Mouse (Mus musculus) forebrain, embryonic 12.5 days (tissue): ENCODE results near the gene Nhsl1. TPM values are rescaled to one million over a fixed set of nuclear protein-coding genes. Genes with fewer than 3 reads are reported as not detected.

Source experiments
- ATAC-seq: fragments of 200-750 bp; cut with Nextera tagmentation; 2 replicates; pipeline ENCODE4 v1.8.0; 2017; ENCODE audit warnings: moderate TSS enrichment; ENCODE audit not compliant: low FRiP score
- H3K27ac ChIP-seq: fragments of 300-500 bp; sonication (generic); 2 replicates; pipeline ENCODE4 v1.5.1; 2016; ENCODE audit warnings: mild to moderate bottlenecking
- H3K27me3 ChIP-seq: fragments of 300-500 bp; sonication (generic); 2 replicates; pipeline ENCODE4 v1.6.1; 2016; ENCODE audit warnings: mild to moderate bottlenecking
- H3K36me3 ChIP-seq: fragments of 300-500 bp; sonication (generic); replicated peaks from 2 replicates; pipeline ENCODE4 v1.6.1; 2016; ENCODE audit warnings: mild to moderate bottlenecking
- H3K4me1 ChIP-seq: fragments of 300-500 bp; sonication (generic); 2 replicates; pipeline ENCODE4 v1.6.1; 2016
- H3K4me2 ChIP-seq: fragments of 300-500 bp; sonication (generic); 2 replicates; pipeline ENCODE4 v1.6.1; 2016; ENCODE audit warnings: mild to moderate bottlenecking, moderate library complexity
- H3K4me3 ChIP-seq: fragments of 300-500 bp; sonication (generic); replicated peaks from 2 replicates; pipeline ENCODE4 v1.5.1; 2016; ENCODE audit warnings: mild to moderate bottlenecking
- H3K9ac ChIP-seq: fragments of 300-500 bp; sonication (generic); 2 replicates; pipeline ENCODE4 v1.6.1; 2016; ENCODE audit warnings: mild to moderate bottlenecking
- H3K9me3 ChIP-seq: fragments of 300-500 bp; sonication (generic); 2 replicates; pipeline ENCODE4 v1.6.1; 2016
- WGBS: fragments of 180-500 bp; shearing (Covaris S2); methylation state at CpG from one replicate; pipeline ENCODE4 v1.1.7; 2016; 5-methylcytosine and 5-hydroxymethylcytosine counted together
- polyA plus RNA-seq: library from polyadenylated mRNA; unstranded; fragments of >200 nt; fragmentation: Nextera tagmentation; extraction: Ambion mirVana; gene quantifications from 2 replicates; pipeline ENCODE4 v1.2.1, GENCODE M21; 2016

Nhsl1 gene
- polyA plus RNA-seq, 1 experiment from 2014 or later: 17.2 TPM

- Histone ChIP-seq H3K4me2 (no peak overlapping the region), H3K9ac (no peak overlapping the region), H3K4me3 (no peak overlapping the region), H3K4me1 (peaks cover 36% of the 10 kb centered on the region), H3K9me3 (no peaks in the 10 kb centered on the region), H3K27ac (no peak overlapping the region), H3K27me3 (no peaks in the 10 kb centered on the region), H3K36me3 (no peaks in the 10 kb centered on the region)
- ATAC-seq: no peak
- 93% methylated on average over 10 of the region's 10 CpGs for WGBS
These were observed 136.6 kb downstream of the Nhsl1 start for GRCm38 (mm10) chr10:18455301-18455920.

GRCm38 (mm10) chr10:18457808-18458475 lies 139.2 kb downstream of the Nhsl1 start:
- Histone ChIP-seq H3K4me1 (peaks cover 39% of the 10 kb centered on the region), H3K9ac (no peak overlapping the region), H3K9me3 (no peaks in the 10 kb centered on the region), H3K4me3 (no peak overlapping the region), H3K4me2 (peak overlapping the region; percentile 29), H3K27me3 (no peaks in the 10 kb centered on the region; the same call in 1 of the 2 replicates), H3K27ac (peak overlapping the region; percentile 80), H3K36me3 (no peaks in the 10 kb centered on the region)
- 12% methylated on average over 8 of the region's 8 CpGs for WGBS
- peak; percentile 73 for ATAC-seq

GRCm38 (mm10) chr10:18461336-18461735 lies 142.6 kb downstream of the Nhsl1 start:
- ATAC-seq: no peak
- no peak overlapping the region for H3K9ac ChIP-seq
- no peak overlapping the region for H3K4me2 ChIP-seq
- peaks cover 47% of the 10 kb centered on the region for H3K4me1 ChIP-seq
- peaks cover 18% of the 10 kb centered on the region for H3K27me3 ChIP-seq
- no peaks in the 10 kb centered on the region for H3K9me3 ChIP-seq
- no peak overlapping the region for H3K4me3 ChIP-seq
- WGBS: 95% methylated on average over 13 of the region's 13 CpGs
- H3K27ac ChIP-seq: no peak overlapping the region
- H3K36me3 ChIP-seq: no peaks in the 10 kb centered on the region

GRCm38 (mm10) chr10:18463071-18463841 lies 144.5 kb downstream of the Nhsl1 start:
- no peaks in the 10 kb centered on the region for H3K36me3 ChIP-seq
- H3K27ac ChIP-seq: no peak overlapping the region
- H3K9me3 ChIP-seq: no peaks in the 10 kb centered on the region
- peaks cover 38% of the 10 kb centered on the region for H3K4me1 ChIP-seq
- 68% methylated on average over 23 of the region's 23 CpGs for WGBS
- no peak overlapping the region for H3K4me3 ChIP-seq
- H3K9ac ChIP-seq: no peak overlapping the region
- H3K4me2 ChIP-seq: no peak overlapping the region
- ATAC-seq: peak; percentile 42; the same call in 1 of the 2 replicates
- peaks cover 34% of the 10 kb centered on the region for H3K27me3 ChIP-seq

GRCm38 (mm10) chr10:18468396-18468795 lies 149.6 kb downstream of the Nhsl1 start:
- Histone ChIP-seq H3K36me3 (peaks cover 7% of the 10 kb centered on the region; the same call in 1 of the 2 replicates), H3K4me1 (peaks cover 46% of the 10 kb centered on the region), H3K9me3 (no peaks in the 10 kb centered on the region), H3K4me2 (0 out of 2 replicates have a peak overlapping the region, but pooled peaks have one; percentile 51), H3K27ac (no peak overlapping the region), H3K27me3 (peaks cover 46% of the 10 kb centered on the region), H3K4me3 (no peak overlapping the region), H3K9ac (no peak overlapping the region)
- no peak for ATAC-seq
- WGBS: 32% methylated on average over 4 of the region's 4 CpGs

- Histone ChIP-seq H3K4me2 (peak overlapping the region; percentile 51), H3K36me3 (peaks cover 9% of the 10 kb centered on the region; the same call in 1 of the 2 replicates), H3K27me3 (peaks cover 44% of the 10 kb centered on the region), H3K4me1 (peaks cover 41% of the 10 kb centered on the region), H3K9ac (peak overlapping the region; percentile 29; the same call in 1 of the 2 replicates), H3K4me3 (peak overlapping the region; percentile 25), H3K9me3 (no peaks in the 10 kb centered on the region), H3K27ac (peak overlapping the region; percentile 75)
- under 1% methylated on average over 17 of the region's 17 CpGs for WGBS
- ATAC-seq: peak; percentile 92
These were observed 150.7 kb downstream of the Nhsl1 start for GRCm38 (mm10) chr10:18469279-18470135.

- peak overlapping the region; percentile 51 for H3K4me2 ChIP-seq
- H3K4me1 ChIP-seq: peaks cover 41% of the 10 kb centered on the region
- H3K27ac ChIP-seq: peak overlapping the region; percentile 61
- peak overlapping the region; percentile 25 for H3K4me3 ChIP-seq
- H3K9ac ChIP-seq: 0 out of 2 replicates have a peak overlapping the region, but pooled peaks have one; percentile 21
- H3K36me3 ChIP-seq: peaks cover 9% of the 10 kb centered on the region; the same call in 1 of the 2 replicates
- no peaks in the 10 kb centered on the region for H3K9me3 ChIP-seq
- WGBS: 10% methylated on average over 20 of the region's 20 CpGs
- ATAC-seq: no peak
- peaks cover 37% of the 10 kb centered on the region for H3K27me3 ChIP-seq
These were observed 151.7 kb downstream of the Nhsl1 start for GRCm38 (mm10) chr10:18470351-18471060.

- Histone ChIP-seq H3K27me3 (peaks cover 27% of the 10 kb centered on the region), H3K4me1 (peaks cover 41% of the 10 kb centered on the region), H3K4me3 (no peak overlapping the region), H3K4me2 (peak overlapping the region; percentile 51; the same call in 1 of the 2 replicates), H3K27ac (no peak overlapping the region), H3K9ac (no peak overlapping the region), H3K9me3 (no peaks in the 10 kb centered on the region), H3K36me3 (peaks cover 9% of the 10 kb centered on the region; the same call in 1 of the 2 replicates)
- 93% methylated on average over 5 of the region's 5 CpGs for WGBS
- no peak for ATAC-seq
These were observed 152.9 kb downstream of the Nhsl1 start for GRCm38 (mm10) chr10:18471648-18472047.

GRCm38 (mm10) chr10:18475126-18475525 lies 156.3 kb downstream of the Nhsl1 start:
- WGBS: 76% methylated on average over 6 of the region's 6 CpGs
- ATAC-seq: no peak
- peaks cover 9% of the 10 kb centered on the region; the same call in 1 of the 2 replicates for H3K36me3 ChIP-seq
- H3K4me2 ChIP-seq: no peak overlapping the region
- H3K4me3 ChIP-seq: no peak overlapping the region
- H3K9me3 ChIP-seq: no peaks in the 10 kb centered on the region
- no peak overlapping the region for H3K9ac ChIP-seq
- H3K27me3 ChIP-seq: peaks cover 10% of the 10 kb centered on the region
- H3K4me1 ChIP-seq: peaks cover 16% of the 10 kb centered on the region
- no peak overlapping the region for H3K27ac ChIP-seq

- H3K27me3 ChIP-seq: peaks cover 2% of the 10 kb centered on the region; the same call in 1 of the 2 replicates
- 93% methylated on average over 4 of the region's 4 CpGs for WGBS
- H3K4me2 ChIP-seq: no peak overlapping the region
- no peak for ATAC-seq
- H3K36me3 ChIP-seq: peaks cover 3% of the 10 kb centered on the region; the same call in 1 of the 2 replicates
- H3K27ac ChIP-seq: no peak overlapping the region
- H3K9ac ChIP-seq: no peak overlapping the region
- no peaks in the 10 kb centered on the region for H3K9me3 ChIP-seq
- H3K4me1 ChIP-seq: peaks cover 17% of the 10 kb centered on the region
- no peak overlapping the region for H3K4me3 ChIP-seq
These were observed 159.5 kb downstream of the Nhsl1 start for GRCm38 (mm10) chr10:18478294-18478693.

GRCm38 (mm10) chr10:18479285-18479684 lies 160.5 kb downstream of the Nhsl1 start:
- H3K27me3 ChIP-seq: no peaks in the 10 kb centered on the region
- whole genome bisulfite sequencing: 91% methylated on average over 3 of the region's 3 CpGs
- H3K4me2 ChIP-seq: no peak overlapping the region
- H3K4me1 ChIP-seq: peaks cover 17% of the 10 kb centered on the region
- no peaks in the 10 kb centered on the region for H3K9me3 ChIP-seq
- H3K4me3 ChIP-seq: no peak overlapping the region
- ATAC-seq: no peak
- no peak overlapping the region for H3K9ac ChIP-seq
- no peaks in the 10 kb centered on the region; the same call in 1 of the 2 replicates for H3K36me3 ChIP-seq
- no peak overlapping the region for H3K27ac ChIP-seq
